Mouse (Mus musculus) induced T-regulatory cell, adult 2 months (primary cell): ENCODE results near the gene Sipa1l3.

Source experiments
- DNase-seq: peaks from one replicate; pipeline ENCODE4 v3.0.0-alpha.2; 2012; ENCODE audit warnings: low read depth

The Sipa1l3 gene

DNA sequence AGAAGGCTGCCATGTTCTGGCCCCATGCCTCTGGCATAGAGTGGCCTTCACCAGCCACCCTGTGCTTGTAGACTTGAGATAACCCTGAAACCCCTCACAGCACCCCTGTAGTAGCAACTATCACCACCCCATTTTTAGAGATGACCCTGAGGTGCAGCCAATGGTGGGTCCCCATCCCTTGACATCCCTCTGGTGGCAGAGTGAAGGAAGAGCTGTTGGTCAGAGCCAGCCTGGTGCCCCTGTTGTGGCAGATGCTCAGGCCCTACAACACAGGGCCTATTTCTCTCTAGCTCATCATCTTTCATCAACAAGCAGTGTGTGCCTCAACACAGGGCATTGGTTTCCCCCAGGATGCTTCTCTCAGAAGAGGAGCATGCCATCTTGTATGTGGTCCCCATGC is 183.2 kb downstream of the Sipa1l3 start:
- DNase-seq: no peak

DNA sequence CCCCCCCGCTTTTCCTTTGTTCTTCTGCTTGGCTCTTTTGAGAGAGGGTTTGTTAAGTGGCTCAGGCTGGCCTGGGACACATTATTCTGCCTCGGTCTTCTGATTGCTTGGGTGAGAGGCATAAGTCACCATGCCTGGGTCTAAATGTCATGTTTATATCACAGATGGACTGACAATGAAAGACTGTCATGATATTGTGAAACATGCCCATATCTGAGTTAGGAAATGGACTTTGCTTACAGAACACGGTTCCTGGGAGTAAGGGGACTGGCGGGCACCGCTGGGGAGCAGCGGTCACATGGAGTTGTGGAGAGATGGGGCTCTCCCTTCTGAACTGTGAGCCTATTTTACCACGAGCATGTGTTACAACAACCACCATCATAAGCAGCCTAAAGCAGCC is 184.3 kb downstream of the Sipa1l3 start:
- DNase-seq: no peak

DNA sequence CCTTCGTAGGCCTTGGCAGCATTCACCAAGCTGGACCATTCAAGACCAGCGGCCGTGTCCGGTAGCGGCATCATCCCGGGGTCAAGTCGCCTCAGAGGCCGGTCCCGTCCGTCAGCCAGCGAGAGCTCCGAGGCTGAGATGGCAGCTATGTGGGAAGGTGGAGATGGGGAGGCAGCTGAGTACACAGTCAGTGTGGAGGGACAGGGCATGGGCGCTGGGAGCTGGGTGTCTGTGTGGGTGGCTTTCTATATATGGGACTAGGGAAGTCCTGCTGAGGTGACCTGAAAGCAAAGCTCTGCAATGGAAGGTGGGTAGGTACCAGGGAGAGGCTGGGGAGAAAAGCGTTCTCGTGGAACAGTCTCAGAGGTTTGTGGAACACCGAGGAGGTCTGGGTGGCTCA is 189.5 kb downstream of the Sipa1l3 start:
- no peak for DNase-seq

DNA sequence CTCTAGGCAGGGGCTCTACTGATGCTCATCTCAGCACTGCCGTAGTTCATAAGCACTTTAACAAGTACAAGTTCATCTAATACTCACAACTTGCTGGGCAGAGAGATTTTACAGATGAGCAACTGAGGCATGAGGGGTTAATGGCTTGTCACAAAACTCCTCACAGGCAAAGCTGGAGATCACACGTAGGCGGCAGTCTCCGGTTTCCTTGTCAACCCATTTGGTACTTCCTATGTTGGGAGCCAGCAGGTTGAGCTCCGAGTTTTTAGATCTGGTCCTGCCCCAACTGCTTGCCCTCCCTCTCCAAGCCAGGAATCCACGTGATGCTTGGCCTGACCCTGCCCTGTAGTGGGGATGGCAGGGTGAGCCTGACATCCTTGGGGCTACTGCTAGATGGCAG is 191.4 kb downstream of the Sipa1l3 start:
- DNase-seq: no peak

DNA sequence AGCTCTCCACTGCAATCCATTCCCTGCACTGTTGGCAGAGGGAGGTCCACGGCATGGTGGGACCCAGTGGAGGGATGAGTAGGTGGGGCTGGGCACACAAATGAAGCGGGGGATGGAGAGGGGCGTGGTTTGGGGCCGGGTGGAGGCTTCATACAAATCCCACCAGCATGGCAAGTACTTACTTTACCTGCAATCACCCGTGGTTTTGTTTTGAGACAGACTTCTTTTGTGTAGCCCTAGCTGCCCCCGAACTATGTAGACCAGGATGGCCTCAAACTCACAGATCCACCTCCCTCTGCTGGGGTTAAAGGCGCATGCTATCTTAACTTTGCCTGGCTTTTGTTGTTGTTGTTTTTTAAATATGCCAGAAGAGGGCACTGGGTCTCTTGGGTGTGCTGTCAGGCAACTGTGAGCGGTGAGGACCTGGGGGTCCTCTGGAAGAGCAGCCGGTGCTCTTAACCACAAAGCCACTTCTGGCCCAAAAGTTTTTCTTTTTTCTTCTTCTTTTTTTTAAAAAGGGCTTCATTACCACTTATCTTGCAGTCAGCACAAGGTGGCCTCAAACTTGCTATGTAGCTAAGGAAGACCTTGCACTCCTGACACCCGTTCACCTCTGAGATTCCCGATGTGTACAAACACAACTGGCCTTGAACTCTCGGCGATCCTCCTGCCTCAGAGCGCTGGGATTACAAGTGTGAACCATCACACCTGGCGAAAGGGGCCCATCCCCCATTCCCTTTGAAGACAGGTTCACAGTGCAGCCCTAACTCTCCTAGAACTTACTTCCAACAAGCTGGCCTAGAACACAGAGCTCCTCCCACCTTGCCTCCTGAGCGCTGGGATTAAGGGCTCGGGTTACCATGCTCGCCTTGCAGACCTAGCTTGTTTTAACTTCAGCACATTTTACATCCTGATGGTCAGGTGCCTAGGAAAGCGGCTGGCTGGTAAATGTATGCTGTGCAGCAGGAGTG is 198.8 kb downstream of the Sipa1l3 start:
- no peak for DNase-seq

DNA sequence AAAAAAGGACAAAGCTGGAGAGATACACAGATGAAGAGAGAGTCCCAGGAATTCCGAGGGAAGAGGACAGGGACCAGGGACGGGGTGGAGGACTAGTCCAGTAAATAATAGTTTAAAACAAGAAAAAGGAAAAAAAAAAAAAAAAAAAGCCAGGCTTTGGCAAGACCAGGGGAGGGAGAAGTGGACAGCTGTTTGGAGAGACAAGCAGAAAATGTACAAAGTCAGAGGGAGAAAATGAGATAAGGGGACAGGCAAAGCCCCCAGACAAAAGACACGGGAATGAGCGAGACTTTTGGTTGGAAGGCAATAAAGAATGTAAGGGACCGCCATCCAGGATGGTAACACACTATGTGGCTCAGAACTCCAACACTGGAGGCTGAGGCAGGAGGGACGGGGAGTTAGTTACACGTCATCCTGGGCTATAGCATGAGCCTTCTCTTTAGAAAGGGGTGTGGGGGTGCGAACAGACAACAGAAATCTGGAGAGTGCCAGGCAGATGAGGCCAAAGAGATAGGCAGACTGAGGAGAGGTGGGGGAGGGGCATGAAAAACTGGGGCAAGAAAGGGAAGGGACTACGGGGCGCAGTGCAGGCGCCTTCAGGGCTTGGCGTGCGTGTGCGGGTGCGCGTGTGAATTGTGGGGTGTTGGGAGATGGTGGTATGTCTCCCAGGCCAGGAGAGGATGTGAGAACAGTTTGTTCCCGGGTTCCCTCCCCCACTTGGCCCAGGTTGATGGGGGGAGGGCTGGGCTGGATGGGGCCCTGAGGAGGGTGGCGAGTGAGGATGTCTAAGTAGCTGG is 200.1 kb downstream of the Sipa1l3 start:
- no peak for DNase-seq

DNA sequence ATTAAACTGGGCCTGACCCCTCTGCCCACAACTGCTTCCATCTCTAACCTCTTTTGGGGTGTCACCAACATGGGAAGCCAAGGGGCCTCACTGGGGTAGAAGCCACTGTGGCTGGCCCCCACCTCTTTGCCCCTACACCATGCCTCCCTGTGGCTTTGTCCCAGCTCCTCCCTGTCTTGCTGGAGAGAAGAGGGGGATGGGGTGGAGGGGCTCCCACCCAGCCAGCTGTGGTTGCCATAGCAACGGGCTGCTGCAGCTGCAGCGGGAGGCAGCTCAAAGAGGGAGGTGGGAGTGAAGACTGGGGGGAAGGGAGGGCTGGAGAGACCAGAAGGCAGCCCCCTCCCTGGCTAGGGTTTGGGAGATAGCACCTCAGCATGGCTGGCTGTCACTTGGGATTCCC is 200.9 kb downstream of the Sipa1l3 start:
- DNase-seq: no peak

DNA sequence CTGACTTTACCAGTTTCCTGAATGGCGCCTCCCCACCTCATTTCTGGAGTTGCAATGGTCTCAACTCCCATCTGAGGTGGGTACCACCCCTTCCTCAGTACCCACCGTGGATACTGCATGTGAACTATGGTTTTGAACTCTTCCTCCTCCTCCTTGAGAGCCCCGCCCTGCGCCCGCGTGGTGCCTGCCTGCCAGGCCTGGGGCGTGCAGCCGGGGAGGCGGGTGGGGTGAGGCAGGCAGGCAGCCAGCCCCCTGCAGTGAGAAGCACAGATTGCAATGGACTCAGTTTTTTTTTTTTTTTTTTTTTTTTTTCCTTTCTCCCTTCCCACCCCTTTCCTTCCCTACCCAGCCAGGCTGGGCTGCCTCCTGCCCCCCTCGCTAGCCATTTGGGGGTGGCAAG is 201.5 kb downstream of the Sipa1l3 start:
- DNase-seq: no peak

DNA sequence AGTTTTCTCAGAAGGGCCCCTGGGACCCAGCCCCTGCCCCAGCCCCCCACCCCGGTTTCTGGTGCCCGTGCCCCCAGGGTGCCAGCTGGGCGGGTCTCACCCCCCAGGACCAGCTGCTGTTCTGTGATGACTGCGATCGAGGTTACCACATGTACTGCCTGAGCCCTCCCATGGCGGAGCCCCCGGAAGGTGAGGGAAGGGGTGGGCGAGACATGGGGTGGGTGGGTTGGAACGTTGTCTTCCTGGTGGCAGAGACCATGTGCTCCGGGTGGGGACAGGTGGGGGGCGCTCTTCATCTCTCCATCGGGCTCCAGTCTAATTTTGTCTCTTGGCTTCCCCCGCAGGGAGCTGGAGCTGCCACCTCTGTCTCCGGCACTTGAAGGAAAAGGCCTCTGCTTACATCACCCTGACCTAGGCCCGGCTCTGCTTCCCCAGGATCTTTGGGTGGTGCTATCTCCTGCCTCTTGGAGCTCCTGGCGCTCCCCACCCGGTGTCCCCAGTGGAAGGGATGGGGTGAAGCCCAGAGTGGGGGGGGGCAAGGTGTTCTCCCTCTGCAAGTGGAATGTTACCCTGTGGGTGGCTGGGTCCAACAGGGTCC is 202.2 kb downstream of the Sipa1l3 start:
- no peak for DNase-seq

DNA sequence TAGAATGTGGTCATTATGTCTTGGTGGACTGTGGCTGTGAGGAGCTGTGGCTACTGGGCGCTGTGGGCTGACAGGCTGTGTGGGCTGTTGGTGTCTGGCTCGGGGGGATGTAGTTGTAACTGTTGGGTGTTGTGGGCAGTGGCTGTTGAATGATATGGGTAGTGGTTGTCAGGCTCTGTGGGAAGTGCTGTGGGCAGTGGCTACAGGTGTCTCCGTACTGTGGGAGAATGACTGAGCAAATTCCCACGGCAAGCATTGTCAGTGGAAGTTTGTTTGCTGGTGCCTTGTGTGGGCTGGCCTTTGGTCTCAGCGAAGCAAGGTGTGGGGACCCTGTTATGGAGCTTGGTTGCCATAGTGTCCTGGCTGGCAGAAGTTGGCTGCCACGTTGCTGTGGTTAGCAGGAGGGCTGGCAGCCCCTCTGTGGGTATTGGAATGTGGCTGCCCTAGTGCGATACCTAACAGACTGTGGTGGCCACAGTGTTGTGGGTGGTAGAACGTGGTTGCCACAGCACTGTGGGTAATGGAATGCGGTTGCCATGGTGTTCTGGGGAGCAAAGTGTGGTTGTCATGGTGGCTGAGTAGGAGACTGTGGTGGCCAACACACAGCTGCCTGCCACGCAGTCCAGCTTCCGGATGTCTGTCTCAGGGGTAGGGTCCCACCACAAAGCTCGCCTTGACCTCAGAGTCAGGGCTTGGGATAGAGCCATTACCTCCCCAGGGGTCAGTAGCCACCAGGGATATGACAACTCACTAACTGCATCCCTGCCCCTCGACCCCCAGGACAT is 203.4 kb downstream of the Sipa1l3 start:
- DNase-seq: no peak

DNA sequence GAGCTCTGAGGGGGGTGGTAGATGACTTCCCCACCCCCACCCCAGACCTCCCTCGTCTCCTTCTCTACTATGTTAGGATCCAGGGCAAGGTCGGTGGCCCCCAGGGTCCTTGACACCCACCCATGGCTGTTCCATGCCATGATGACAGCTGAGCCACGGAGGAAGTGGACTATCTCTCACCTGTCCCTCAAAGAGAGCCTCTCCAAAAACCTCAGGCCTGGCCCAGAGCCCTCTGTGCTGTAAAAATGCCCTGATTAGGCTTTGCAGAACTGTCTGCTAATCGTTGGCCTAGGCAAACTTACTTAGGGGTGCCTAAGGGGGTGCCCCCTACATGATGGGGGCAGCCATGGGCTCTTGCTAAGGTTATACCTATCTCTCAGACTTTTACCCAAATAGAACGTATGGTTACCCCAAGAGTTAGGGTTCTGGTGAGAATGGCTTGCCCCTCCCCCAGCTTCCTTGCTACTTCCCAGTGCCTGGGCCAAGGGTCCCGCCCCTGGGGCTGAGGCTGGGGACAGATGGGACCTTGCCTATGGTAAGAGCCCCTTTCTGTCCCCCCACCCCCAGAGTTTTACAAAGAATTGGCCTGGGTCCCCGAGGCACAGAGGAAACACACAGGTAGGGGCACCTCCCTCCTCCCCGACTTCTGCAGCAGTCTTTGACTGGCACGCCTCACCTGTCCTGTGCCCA is 204.7 kb downstream of the Sipa1l3 start:
- no peak for DNase-seq

DNA sequence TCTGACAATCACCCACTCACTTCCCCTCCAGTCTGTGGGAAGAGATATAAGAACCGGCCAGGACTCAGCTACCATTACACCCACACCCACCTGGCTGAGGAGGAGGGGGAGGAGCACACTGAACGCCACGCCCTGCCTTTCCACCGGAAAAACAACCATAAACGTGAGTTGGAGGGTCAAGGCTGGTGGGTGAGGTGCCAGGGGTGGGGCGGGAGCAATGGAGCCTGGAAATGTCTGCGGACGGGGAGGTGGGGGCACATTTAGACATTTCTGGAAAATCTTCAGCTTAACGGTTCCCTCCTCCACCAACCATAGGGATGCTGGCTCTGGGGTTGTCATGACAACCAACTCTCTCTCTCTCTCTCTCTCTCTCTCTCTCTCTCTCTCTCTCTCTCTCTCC is 205.4 kb downstream of the Sipa1l3 start:
- no peak for DNase-seq

DNA sequence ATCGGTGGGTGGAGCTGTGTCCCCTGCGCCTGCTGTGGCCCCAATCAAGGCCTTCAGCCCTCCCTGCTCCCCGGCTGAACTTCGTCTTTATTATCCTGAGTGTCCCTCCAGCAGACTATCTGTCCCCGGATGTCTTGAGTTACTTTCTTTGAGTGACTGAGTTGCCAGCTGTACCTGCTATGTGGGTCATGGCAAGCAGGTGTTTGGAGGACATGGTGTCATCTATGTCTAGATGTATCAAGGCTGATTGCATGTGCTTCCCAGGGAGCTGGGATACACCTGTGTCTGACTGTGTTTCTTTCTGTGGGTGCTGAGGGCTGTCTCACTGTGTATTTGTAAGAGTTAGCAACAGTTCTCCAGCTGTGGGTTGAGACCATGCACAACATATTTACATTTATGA is 208.7 kb downstream of the Sipa1l3 start:
- DNase-seq: no peak

DNA sequence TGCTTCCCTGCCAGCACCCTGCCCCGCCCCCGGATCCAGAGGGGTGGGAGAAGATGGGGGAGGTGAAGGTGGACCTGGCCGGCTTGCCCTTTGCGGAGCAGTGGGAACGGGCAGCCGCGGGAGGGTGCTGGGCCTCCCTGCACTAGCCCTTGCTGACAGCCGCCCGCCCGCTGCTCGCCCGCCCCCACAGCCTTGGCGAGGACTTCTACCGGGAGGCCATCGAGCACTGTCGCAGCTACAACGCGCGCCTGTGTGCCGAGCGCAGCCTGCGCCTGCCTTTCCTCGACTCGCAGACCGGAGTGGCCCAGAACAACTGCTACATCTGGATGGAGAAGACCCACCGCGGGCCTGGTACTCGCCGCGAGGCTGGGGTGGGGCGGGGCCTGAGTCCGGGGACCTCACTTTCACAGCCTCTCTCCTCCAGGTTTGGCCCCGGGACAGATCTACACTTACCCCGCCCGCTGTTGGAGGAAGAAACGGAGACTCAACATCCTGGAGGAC is 209.2 kb downstream of the Sipa1l3 start:
- DNase-seq: peak; percentile 39

DNA sequence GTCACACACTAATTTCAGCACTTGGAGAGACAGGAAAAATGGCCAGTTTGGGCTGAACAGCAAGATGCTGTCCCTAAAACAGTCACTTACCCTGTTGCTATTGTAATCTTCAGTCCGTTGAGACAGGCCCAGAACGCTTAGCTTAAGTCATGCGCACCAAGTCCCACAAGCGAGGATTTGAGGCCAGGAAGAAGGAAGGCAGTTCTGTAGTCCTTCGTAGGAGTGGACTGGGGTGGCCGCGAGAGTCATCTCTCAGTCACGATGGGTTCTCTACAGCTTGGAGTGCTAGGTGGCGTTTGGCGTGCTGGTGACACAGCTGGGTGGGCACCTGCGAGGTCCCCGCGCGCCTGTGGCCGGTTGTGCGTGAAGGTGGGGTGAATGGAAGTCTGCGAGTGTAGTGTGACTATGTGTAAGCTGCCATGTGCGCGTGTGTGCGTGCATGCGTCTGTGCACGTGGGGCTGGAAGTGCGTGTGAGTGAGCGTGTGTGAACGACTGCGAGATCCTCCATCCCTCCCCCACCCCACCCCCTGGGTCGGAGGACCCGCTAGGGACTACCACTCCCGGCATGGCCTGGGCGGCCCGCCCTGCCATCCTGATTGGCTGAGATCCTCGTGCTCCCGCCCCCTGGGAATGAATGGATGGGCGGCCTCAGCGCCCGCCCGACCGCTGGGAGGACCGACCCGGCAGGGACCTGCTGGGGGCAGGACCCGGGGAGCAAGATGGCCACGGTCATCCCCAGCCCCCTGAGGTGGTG is 210.9 kb downstream of the Sipa1l3 start:
- DNase-seq: peak; percentile 79

DNA sequence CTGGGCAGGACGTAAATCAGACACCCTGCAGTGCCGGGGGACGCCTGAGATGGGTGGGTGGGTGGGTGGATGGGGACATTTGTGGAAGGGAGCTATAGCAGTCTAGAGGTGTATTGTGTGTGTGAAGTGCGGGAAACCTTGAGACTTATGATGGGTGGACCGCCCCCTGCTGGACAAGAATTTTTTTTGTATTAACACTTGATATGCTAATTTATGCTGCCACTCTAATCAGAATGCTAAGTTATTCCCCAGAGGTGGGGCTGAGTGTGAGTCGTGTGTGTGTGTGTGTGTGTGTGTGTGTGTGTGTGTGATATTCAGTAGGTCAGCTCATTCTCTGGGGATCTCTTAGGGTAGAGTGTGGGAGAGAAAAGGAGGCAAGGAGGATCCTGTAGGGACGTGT is 211.8 kb downstream of the Sipa1l3 start:
- peak; percentile 80 for DNase-seq

DNA sequence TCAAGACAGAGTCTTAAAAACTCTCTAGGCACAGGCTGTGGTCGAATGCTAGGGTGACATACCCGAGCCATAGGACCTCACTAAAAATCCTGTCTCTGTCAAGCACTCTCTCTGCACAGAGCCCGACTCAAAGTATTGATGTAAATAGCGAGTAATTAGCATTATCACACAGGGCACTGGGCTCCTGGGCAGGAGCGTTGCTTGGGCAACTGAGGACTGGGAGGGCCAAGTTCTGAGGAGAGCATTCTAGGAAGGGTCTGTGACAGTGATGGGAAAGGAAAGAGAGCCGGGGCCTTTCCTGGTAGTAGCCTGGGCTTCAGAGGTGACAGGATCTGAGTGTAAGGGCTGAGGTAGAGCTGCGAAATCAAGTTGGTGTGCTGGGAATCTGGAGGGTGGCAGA is 212.3 kb downstream of the Sipa1l3 start:
- no peak for DNase-seq

DNA sequence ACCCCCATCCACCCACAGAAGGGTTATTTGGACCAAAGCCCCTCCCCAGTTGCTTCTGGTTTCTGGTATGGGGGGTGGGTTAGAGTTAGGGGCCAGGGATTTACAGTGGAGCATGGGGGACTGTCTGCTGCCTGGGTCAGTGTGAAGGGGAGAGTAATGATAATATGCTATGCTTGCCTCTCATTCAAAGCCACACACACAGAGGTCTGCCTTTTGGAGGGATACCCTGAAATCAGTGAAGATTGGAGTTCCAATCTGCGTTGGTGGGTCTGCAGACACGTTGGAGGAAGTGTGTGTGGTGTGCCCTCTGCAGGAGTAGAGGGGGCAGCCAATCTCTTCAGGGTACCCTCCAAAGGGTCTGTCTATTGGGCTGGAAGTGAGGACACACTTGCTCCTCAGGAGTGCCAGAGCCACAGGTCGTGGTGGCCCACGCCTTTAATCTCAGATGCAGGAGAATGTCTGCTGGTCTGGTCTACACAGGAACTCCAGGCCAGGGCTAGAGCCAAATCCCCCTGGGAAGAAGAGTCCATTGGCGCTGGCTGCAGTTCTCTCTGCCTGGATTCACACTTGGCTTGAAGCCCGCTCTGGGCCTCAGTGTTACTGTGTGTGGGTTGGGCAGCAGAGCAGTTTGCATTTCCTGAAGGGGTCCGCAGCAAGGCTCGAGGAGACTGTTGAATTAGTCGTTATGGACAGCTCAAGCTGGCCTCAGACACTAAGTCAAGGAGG is 213.0 kb downstream of the Sipa1l3 start:
- no peak for DNase-seq

DNA sequence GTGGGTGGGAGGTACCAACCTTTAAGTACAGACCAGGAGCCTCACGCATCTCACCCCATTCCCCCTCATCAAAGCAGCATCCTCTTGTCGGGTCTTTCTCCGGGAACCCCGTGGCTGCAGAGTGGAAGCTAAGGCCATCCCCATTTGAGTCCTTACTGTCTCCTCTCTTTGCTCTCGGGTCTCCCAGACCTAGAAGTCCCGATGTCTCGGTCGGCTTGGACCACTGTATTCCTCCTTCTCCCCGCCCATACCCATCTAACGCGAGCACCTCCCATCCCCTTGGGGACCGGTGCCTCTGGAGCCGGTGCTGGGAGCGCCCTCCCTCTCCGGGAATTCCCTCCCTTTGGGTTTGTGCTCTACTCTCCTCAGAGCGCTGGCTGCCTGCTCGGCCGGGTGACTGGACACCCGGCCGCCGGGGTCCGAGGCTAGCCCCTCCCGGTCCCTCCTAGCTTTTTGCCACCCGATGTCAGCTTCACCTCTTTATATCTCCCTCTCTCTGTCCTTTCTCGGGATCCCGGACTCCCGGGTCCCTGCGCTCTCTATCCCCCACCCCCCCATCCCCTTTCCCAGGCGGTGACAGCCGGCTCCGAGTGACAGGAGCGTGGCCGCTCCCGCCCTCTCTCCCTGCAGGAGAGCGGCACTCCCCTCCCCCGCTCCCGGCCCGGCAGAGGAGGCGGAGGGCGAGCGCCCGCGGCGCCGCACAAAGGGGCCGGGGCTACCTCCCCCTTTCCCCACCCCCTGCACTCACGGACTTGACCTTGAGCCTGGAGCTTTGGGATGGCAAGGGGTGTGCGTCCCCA is 213.8 kb downstream of the Sipa1l3 start:
- no peak for DNase-seq
